In genomic region chr14:34372646-34373045, GRCm38 (mm10) we compare ENCODE assay signal across 9 mouse cellular contexts. TPM values are rescaled to one million over a fixed set of nuclear protein-coding genes. Genes with fewer than 3 reads are reported as not detected.
DNase-seq lines count a peak whose midpoint lies in the region; ATAC-seq and TF ChIP-seq lines count a peak whose summit lies in the region.
"Had no signal": no experiment of that assay in that cellular context is flagged by ENCODE, and none has a peak within 500 bp of the region (broad histone marks: within the 10 kb centered on the region; RNA-seq: fewer than 3 reads in every experiment).

No protein-coding gene starts in this region.

- no peak overlapping the region for H3K27ac ChIP-seq in intestine, postnatal 0 days (ENCODE audit: low read depth, low read length)
- H3K27ac ChIP-seq in intestine, embryonic 15.5 days, result no peak overlapping the region
- H3K27ac ChIP-seq in forebrain, embryonic 13.5 days, result no peak overlapping the region
- no peak overlapping the region for H3K27ac ChIP-seq in hindbrain, postnatal 0 days
- H3K27ac ChIP-seq: macrophage had no signal

- no peak overlapping the region for H3K4me3 ChIP-seq in intestine, postnatal 0 days (ENCODE audit: low read depth, low read length)
- H3K4me3 ChIP-seq in intestine, embryonic 15.5 days (replicated peaks), result no peak overlapping the region
- no peak overlapping the region for H3K4me3 ChIP-seq in forebrain, embryonic 13.5 days
- H3K4me3 ChIP-seq in hindbrain, postnatal 0 days (ENCODE audit: low read length), result no peak overlapping the region

- H3K36me3 ChIP-seq in intestine, postnatal 0 days (ENCODE audit: control insufficient read depth, insufficient read depth), result no peaks in the 10 kb centered on the region
- H3K36me3 ChIP-seq in intestine, embryonic 15.5 days, result no peaks in the 10 kb centered on the region
- no peaks in the 10 kb centered on the region for H3K36me3 ChIP-seq in forebrain, embryonic 13.5 days (ENCODE audit: poor library complexity, severe bottlenecking)
- H3K36me3 ChIP-seq in hindbrain, postnatal 0 days (ENCODE audit: insufficient read depth, low read length), result no peaks in the 10 kb centered on the region

- H3K4me1 ChIP-seq in intestine, postnatal 0 days (replicated peaks; ENCODE audit: control insufficient read depth, insufficient read depth, low read length), result no peaks in the 10 kb centered on the region
- H3K4me1 ChIP-seq in intestine, embryonic 15.5 days (replicated peaks), result peaks cover 11% of the 10 kb centered on the region
- no peaks in the 10 kb centered on the region for H3K4me1 ChIP-seq in forebrain, embryonic 13.5 days
- no peaks in the 10 kb centered on the region; the same call in 1 of the 2 replicates for H3K4me1 ChIP-seq in hindbrain, postnatal 0 days (ENCODE audit: insufficient read depth, low read length)

- H3K4me2 ChIP-seq in intestine, postnatal 0 days (replicated peaks; ENCODE audit: low read depth), result no peak overlapping the region
- H3K4me2 ChIP-seq in intestine, embryonic 15.5 days (replicated peaks), result no peak overlapping the region
- no peak overlapping the region for H3K4me2 ChIP-seq in forebrain, embryonic 13.5 days
- H3K4me2 ChIP-seq in hindbrain, postnatal 0 days (ENCODE audit: low read depth, low read length), result no peak overlapping the region

- H3K9me3 ChIP-seq in intestine, postnatal 0 days (ENCODE audit: control insufficient read depth), result no peaks in the 10 kb centered on the region
- no peaks in the 10 kb centered on the region for H3K9me3 ChIP-seq in intestine, embryonic 15.5 days
- H3K9me3 ChIP-seq in forebrain, embryonic 13.5 days (replicated peaks), result no peaks in the 10 kb centered on the region
- H3K9me3 ChIP-seq in hindbrain, postnatal 0 days (ENCODE audit: low read length), result no peaks in the 10 kb centered on the region

- no peaks in the 10 kb centered on the region for H3K27me3 ChIP-seq in intestine, postnatal 0 days (replicated peaks; ENCODE audit: control insufficient read depth, insufficient read depth, low read length)
- no peaks in the 10 kb centered on the region for H3K27me3 ChIP-seq in intestine, embryonic 15.5 days (replicated peaks)
- H3K27me3 ChIP-seq in forebrain, embryonic 13.5 days, result no peaks in the 10 kb centered on the region
- H3K27me3 ChIP-seq in hindbrain, postnatal 0 days (ENCODE audit: insufficient read depth, low read length), result no peaks in the 10 kb centered on the region

- 89% methylated on average over 6 of the region's 6 CpGs for WGBS in intestine, postnatal 0 days
- 86% methylated on average over 6 of the region's 6 CpGs for WGBS in intestine, embryonic 15.5 days
- 81% methylated on average over 6 of the region's 6 CpGs for whole genome bisulfite sequencing in forebrain, embryonic 13.5 days
- WGBS in hindbrain, postnatal 0 days, result 83% methylated on average over 6 of the region's 6 CpGs

- no peak overlapping the region for H3K9ac ChIP-seq in intestine, postnatal 0 days (ENCODE audit: low read depth, low read length)
- no peak overlapping the region for H3K9ac ChIP-seq in intestine, embryonic 15.5 days
- no peak overlapping the region for H3K9ac ChIP-seq in forebrain, embryonic 13.5 days
- no peak overlapping the region for H3K9ac ChIP-seq in hindbrain, postnatal 0 days (replicated peaks; ENCODE audit: low read length)

- ATAC-seq in intestine, postnatal 0 days, result no peak
- ATAC-seq in intestine, embryonic 15.5 days, result no peak
- 0 out of 2 replicates have a peak, but pooled peaks have one; percentile 34 for ATAC-seq in forebrain, embryonic 13.5 days
- peak; percentile 41; the same call in 1 of the 2 replicates for ATAC-seq in hindbrain, postnatal 0 days

- peak; percentile 31 for DNase-seq in A20 (ENCODE audit: low read depth, low spot score)
- DNase-seq in adrenal gland, postnatal 36 days, result peak; percentile 53 to 76
- peak; percentile 54 for DNase-seq in hindbrain, postnatal 0 days (ENCODE audit: low spot score)
- DNase-seq in mesoderm, embryonic 11.5 days (ENCODE audit: low read depth, low spot score), result peak; percentile 62
- no peak for DNase-seq in T-cell, adult 2 months (ENCODE audit: low spot score)

- peak; percentile 79 for TF ChIP-seq CTCF in intestine, postnatal 0 days (IDR thresholded peaks at IDR 0.05; ENCODE audit: low read depth)
- peak; percentile 80 for TF ChIP-seq CTCF in hindbrain, postnatal 0 days (IDR thresholded peaks at IDR 0.05; ENCODE audit: low read depth)

RNA-seq across cellular contexts. Expression of gene Sncg, which starts 1.9 kb away (rescaled TPM):
- 28.9 and 29.3 TPM in 2 replicates for polyA plus RNA-seq in intestine, postnatal 0 days (2015; fragmentation: Nextera tagmentation; extraction: Ambion mirVana)
- polyA plus RNA-seq in intestine, embryonic 15.5 days (2015; fragmentation: Nextera tagmentation; extraction: Ambion mirVana), result 37.4 and 38.2 TPM in 2 replicates
- 10 to 100 TPM; 12.3 to 34.4 TPM for total RNA-seq in adrenal gland, postnatal 36 days (2021)
- polyA plus RNA-seq in forebrain, embryonic 13.5 days (2015; fragmentation: Nextera tagmentation; extraction: Ambion mirVana), result 3.8 and 4.5 TPM in 2 replicates
- total RNA-seq in hindbrain, postnatal 0 days (2014; rRNA removed), result 49.5 and 65.3 TPM in 2 replicates
- 164 and 165 TPM in 2 replicates for polyA plus RNA-seq in hindbrain, postnatal 0 days (2015; fragmentation: Nextera tagmentation; extraction: Ambion mirVana)
- polyA plus RNA-seq: macrophage had no signal

RNA-seq across cellular contexts. Expression of gene Mmrn2, which starts 2.6 kb away (rescaled TPM):
- polyA plus RNA-seq in intestine, postnatal 0 days (2015; fragmentation: Nextera tagmentation; extraction: Ambion mirVana), result 5.6 and 5.7 TPM in 2 replicates
- 7.9 and 9.0 TPM in 2 replicates for polyA plus RNA-seq in intestine, embryonic 15.5 days (2015; fragmentation: Nextera tagmentation; extraction: Ambion mirVana)
- total RNA-seq in adrenal gland, postnatal 36 days (2021), result 10 to 100 TPM; 25.6 to 41.9 TPM
- polyA plus RNA-seq in forebrain, embryonic 13.5 days (2015; fragmentation: Nextera tagmentation; extraction: Ambion mirVana), result 5.1 and 5.3 TPM in 2 replicates
- 6.8 and 8.1 TPM in 2 replicates for total RNA-seq in hindbrain, postnatal 0 days (2014; rRNA removed)
- 2.5 and 2.6 TPM in 2 replicates for polyA plus RNA-seq in hindbrain, postnatal 0 days (2015; fragmentation: Nextera tagmentation; extraction: Ambion mirVana)
- polyA plus RNA-seq: macrophage had no signal

RNA-seq across cellular contexts. Expression of gene Fam25c, which starts 17.4 kb away (rescaled TPM):
- polyA plus RNA-seq in intestine, postnatal 0 days (2015; fragmentation: Nextera tagmentation; extraction: Ambion mirVana), result not detected in 2 replicates
- not detected in 2 replicates for polyA plus RNA-seq in intestine, embryonic 15.5 days (2015; fragmentation: Nextera tagmentation; extraction: Ambion mirVana)
- total RNA-seq in adrenal gland, postnatal 36 days (2021), result not detected
- polyA plus RNA-seq in forebrain, embryonic 13.5 days (2015; fragmentation: Nextera tagmentation; extraction: Ambion mirVana), result not detected in 2 replicates
- not detected in 2 replicates for total RNA-seq in hindbrain, postnatal 0 days (2014; rRNA removed)
- polyA plus RNA-seq in hindbrain, postnatal 0 days (2015; fragmentation: Nextera tagmentation; extraction: Ambion mirVana), result not detected in 2 replicates
- polyA plus RNA-seq: macrophage had no signal

Comparison
In these comparisons a context has a peak if more than half of its experiments do, and no peak if none do; other contexts are left out.
1. ATAC-seq: peak in forebrain, embryonic 13.5 days (single experiment) and hindbrain, postnatal 0 days (single experiment); none in intestine, postnatal 0 days (single experiment) and intestine, embryonic 15.5 days (single experiment).